Mouse (Mus musculus) induced T-regulatory cell, adult 2 months (primary cell): Measurements from ENCODE around the gene Wnt4.

Source experiments
- DNase-seq: peaks from one replicate; pipeline ENCODE4 v3.0.0-alpha.2; 2012; ENCODE audit warnings: low read depth

Gene Wnt4

GRCm38 (mm10) chr4:137277166-137277513, at the start of gene Wnt4:
Gene Wnt4, plus strand, starts transcription at chr4:137277489.
- DNase-seq: no peak

- DNase-seq: no peak
Measured at GRCm38 (mm10) chr4:137228566-137229115, 48.6 kb upstream of the Wnt4 start.

- DNase-seq: no peak
Measured at GRCm38 (mm10) chr4:137231494-137232470, 45.5 kb upstream of the Wnt4 start.

DNA sequence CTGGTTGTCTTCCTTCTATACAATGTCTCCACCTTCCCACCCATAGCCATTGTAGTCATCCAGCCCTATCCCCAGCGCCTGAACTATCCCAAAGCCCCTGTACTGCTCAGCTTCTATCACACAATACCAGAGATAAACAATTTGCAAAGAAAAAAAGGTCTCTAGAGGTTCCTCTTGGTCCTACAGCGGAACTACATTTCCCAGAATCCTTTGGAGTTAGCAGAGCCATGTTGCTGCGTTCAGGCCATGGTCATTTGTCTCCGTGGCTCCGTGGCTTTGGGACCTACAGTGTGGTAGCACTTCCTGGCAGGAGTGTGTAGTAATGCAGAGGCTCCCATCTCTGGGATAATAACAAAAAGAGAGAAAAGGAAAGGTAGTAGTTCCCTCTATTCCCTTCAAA, 43.7 kb upstream of the Wnt4 start:
- DNase-seq: no peak

- no peak for DNase-seq
Measured at GRCm38 (mm10) chr4:137234444-137234843, 42.8 kb upstream of the Wnt4 start.

GRCm38 (mm10) chr4:137235368-137235767, 41.9 kb upstream of the Wnt4 start:
- no peak for DNase-seq

DNA sequence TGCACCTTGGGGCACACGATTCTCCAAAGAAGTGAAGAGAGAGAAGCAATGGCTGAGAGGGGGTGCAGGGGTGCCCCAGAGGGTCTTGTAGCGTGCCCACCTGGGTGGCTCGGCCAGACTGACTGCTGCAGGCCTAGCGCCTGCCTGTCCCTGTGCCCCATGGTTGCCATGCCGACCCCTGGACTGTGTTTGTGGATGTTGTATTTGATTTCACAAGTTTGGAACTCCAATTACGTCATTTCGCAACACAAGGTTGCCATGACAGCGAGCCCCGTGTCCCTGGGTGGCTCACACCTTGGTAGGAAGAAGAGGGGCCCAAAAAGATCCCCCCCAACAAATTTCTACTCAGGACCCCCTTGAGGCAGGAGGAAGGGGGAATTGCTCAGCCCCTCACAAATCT, 32.4 kb upstream of the Wnt4 start:
- no peak for DNase-seq

DNA sequence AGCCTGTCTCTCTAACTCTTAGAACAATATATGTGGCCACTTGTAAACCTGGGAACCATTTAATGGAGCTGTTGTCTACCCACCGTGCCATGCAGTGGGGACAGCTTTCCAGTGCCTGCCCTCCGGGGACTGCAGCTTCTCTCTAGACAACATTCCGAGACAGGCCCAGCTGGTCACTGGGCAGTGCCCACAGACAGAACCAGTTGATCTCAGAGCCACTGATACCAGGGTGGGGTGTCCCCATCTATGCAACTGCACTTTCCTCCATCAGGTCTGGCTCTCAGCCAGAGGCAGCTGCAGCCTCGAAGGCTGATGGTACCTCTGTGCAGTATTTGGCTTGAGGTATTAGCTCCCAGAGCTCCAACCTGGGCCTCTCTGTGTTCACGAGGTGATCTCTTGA, 27.0 kb upstream of the Wnt4 start:
- no peak for DNase-seq

- DNase-seq: no peak
Measured at GRCm38 (mm10) chr4:137250849-137251248, 26.4 kb upstream of the Wnt4 start.

GRCm38 (mm10) chr4:137253601-137254000, 23.7 kb upstream of the Wnt4 start:
- DNase-seq: no peak

DNA sequence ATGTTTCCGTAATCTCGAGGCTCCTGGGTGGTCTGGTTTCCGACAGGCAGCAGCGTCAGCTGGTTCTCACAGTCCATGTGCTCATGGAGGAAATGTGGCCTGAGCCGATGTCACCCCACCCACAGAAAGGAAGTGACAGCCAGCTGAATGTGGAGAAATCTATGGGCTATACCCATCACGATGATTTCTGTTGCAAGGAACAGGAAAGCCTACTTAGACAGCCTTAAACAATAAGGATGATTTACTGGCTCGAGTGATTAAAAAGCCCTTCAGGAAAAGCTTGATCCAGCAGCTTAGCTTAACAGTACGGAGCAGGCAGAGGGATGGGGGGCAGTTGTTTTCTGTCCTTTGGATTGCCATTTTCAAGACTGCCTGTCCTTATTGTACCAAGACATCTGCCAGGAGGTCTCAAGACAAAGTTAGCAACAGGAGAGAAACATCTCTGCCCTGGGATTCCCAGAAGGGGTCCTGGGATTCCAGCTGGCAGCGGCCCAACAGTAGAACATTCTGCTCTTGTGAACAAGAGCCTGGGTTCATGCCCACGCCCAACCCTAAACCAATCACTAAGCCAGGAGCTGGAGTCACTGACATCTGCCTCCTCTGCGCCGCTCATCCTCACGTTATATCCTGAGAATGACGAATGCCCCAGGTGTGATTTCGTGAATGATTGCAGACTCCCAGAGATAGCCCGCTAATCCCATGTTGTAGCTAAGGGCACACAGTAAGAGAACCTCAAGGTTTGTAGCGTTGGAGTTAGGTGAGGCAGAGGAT, 22.9 kb upstream of the Wnt4 start:
- no peak for DNase-seq

DNA sequence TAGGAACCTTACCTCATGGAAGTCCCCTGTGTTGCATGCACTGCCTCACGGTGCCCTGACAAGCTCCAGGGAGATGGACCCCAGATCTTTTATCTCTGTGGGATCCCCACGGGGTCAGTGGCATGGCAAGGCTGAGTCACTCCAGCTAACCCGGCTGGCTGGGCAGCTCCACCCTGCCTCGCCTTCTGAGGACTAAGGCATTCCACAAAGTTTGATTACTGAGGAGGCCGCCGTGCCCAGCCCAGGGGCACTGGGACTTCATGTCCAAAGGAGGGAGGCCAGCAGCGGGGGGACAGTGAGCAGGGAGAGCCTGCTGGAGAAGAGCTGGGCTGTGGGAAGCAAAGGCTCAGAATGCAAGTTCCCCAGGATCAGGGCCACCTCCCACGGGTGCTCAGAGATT, 21.7 kb upstream of the Wnt4 start:
- no peak for DNase-seq

DNA sequence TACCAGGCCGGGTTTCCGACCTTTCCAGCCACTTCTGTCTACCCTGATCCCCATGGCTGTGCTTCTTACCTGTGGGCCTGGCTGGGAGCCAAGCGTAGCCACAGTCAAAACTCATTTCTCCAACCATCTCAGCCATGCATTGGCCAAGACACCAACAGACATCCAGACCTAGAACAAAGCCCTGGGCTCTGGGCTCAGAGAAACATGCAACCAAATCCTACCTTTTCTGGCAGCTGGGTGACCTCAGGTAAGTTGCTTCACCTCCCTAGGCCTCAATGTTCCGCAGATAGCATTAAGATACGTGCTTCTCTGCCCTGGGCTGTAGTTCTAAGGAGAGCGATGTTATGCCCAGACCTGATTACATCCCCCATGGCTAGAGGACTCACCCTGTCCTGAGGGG, 15.5 kb upstream of the Wnt4 start:
- no peak for DNase-seq

DNA sequence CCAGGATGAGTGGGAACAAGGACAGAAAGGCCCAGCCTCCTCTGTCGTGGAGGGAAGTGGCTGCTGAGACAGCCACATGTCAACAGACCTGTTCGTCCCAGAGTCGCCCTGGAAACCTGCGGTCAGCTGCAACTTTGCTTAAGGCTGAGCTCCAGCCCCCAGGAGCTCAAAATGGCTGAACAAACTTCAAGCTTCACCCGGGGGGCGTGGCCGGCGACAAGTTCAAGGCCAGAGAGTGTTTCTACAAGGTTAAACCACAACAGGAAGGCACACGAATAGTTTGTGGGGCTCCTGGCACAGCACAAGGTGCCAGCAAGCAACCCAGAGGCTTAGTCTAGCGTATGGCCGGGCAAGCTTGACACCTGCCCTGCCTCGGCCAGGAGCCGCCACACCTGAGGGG, 13.2 kb upstream of the Wnt4 start:
- peak; percentile 13 for DNase-seq

GRCm38 (mm10) chr4:137265116-137265515, 12.2 kb upstream of the Wnt4 start:
- no peak for DNase-seq

GRCm38 (mm10) chr4:137268541-137268940, 8.7 kb upstream of the Wnt4 start:
- DNase-seq: no peak

DNA sequence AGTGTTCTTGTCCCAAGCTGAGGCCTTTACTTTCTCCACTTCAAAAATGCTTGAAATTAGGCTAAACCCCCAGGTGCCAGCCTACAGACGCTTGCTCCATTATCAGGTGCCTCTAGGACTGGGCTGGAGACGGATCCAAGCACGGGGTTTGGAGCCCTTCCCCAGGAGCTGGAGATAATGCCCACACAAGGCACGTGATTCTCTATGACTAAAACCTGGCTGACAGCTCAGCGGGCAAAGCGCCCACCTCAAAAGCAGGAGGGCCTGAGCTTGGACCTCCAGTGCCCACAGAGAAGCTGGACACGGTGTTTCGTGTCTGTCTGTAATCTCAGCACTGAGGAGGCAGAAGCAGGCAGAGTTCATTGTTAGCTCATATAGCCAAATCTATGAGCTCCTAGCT, 5.4 kb upstream of the Wnt4 start:
- no peak for DNase-seq

- no peak for DNase-seq
Measured at GRCm38 (mm10) chr4:137274304-137274703, 3.0 kb upstream of the Wnt4 start.

DNA sequence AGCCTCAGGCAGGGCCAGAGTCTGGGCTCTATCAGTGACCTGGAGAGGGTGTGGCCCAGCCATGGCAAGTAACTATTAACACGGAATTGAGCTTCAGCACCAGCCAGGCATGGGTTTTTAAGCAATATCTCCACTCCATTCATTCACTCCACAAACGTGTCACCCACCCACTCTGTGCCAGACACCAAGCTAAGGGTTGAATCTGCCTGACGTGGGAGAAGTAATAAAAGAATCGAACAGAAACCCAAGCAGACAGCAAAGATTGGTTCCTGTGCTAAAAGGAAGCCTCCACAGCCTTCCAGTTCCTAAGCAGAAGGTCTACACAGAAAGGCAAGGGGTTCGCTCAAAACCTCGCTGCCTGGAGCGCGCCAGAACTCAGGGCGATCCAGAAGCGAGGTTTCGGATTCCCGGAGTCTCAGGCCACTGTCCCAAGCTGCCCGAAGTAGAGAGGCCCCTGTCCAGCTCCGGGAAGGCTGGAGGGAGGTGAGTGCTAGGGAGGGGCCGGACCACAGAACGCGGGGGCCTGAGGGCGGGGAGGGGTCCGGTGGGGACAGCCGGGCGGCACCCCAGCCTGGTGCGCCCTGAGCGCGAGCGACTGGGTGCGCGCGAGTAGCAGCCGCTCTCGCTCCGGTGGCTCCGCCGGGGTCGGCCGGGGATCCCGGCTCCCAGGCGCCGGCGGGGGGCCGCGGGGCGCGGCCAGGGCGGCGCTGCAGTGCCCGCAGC, 685 bp upstream of the Wnt4 start:
- DNase-seq: no peak

GRCm38 (mm10) chr4:137277600-137278143, 383 bp downstream of the Wnt4 start:
- no peak for DNase-seq

GRCm38 (mm10) chr4:137278144-137279040, 1.1 kb downstream of the Wnt4 start:
- DNase-seq: no peak
